Mouse (Mus musculus) fat pad, adult 2 months (tissue): ENCODE measurements around the gene Barx2.
A peak's percentile ranks its signal among the peaks of the same experiment; 100 is the strongest.

ENCODE experiments used
- DNase-seq: peaks from one replicate; pipeline ENCODE4 v3.0.0-alpha.2; 2011; ENCODE audit warnings: low read depth, low spot score; ENCODE audit errors: extremely low read depth

Barx2 gene

DNA sequence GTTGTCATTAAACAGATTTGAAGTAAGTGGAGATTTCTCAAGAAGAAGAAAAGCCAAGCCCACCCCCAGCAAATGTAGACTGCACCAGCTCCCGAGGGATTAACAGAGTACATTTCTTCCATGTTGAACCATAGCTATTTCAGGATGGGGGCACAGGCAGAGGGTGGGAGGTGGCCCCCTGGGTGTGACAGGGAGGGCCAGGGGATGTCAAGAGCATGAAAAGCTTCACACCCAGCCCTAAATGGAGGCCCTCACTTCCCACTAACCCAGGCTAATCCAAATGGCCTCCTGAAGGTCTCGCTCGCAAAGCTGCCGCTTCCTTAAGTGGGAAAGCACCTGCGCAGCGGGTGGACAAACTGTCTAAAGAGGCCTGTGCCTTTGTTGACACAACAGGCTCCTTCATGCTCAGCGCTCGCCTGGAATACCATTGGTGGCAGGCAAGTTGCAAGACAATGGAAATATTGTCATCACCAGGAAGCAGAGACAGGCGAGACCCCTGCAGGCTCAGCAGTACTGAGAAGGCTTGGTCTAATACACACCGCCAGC is 18.4 kb downstream of the Barx2 start:
- no peak for DNase-seq

DNA sequence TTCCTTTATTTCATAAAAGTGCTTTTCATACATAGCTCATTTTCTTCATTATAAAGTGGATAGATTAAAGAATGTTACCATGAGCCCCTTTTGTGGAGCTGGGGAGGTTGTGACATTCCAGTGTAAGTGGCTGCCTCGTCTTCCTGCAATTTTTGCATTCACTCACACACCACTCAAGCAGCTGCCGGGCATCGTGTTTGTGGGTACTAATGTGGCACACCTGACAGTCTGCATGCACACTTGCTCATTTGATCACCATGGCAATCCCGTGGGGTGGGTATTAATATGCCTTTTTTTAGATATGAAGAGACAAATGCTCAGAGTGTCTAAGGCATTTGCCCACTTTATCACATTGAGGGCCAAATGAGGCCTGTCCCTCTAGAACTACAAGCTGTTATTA is 24.9 kb downstream of the Barx2 start:
- no peak for DNase-seq

DNA sequence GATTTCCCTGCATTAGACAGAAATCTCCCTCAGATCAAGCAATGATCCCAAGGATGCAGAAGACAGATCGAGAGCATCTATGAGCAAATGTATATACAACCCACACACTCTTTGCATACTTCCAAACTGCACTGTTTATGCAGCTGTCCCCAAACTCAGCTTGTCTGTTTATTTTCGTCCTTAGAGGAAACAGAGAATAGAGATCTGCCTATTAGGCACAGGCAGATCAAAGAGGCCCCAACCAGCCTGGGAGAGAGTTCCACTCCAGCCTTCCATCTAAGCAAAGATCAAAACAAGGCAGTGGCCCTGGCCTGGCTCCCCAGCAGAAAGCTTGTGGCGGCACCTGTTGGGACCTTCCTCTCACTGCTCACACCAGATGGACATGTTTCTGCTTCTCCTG is 27.0 kb downstream of the Barx2 start:
- no peak for DNase-seq

DNA sequence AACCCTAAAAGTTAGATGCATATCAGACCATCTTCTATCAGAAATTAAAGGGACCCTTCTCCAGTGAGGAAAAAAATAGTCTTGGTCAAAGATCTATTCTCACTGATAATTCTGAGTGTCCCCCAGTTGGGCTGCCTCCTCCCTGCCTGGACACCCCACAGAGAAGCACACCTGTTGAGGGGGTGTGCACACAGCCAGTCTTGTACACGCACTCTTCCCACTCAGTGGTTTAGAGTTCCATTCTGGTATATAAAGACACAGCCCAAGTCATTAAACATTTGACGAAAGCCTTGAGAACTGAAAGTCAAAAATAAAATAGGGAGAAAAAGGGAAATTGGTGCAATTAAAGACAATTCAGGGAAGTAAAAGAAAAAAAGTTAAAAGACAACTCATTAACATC is 30.9 kb downstream of the Barx2 start:
- DNase-seq: no peak

DNA sequence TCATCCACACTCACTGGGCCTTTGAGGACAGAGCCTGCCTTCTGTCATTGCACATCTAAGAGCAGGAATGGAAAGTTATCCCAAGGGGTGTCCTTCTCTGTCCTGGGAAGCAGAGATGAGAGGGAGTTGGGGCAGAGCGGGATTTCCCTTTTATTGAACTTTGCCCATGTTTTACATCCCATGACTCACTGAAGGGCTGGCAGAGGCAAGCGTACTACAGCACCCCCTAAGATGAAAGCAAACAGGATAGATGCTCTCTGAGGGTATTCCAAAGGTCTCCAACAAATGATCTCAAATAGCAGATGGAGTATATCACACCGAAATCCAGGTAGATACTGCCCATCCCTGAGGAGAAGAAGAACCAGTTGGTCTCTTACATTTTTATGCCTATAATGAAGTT is 37.7 kb downstream of the Barx2 start:
- no peak for DNase-seq

DNA sequence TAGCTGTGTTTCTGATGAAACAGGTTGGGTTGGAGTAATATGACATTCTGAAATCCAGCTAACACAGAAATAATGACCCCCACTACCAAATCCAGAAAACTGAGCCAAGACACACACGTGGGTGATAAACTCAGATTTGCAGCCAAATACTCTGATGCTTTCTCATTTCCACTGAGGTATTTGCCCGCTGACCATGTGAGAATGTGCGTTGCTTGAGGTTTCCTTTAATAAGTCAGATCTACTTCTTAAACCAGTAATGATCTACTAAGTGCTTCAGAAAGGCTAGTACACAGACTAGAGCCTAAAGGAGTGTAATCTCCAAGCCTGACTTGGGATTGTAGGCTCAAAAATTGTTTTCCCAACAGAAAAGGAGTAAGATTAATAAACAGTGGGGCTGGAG is 39.0 kb downstream of the Barx2 start:
- no peak for DNase-seq

DNA sequence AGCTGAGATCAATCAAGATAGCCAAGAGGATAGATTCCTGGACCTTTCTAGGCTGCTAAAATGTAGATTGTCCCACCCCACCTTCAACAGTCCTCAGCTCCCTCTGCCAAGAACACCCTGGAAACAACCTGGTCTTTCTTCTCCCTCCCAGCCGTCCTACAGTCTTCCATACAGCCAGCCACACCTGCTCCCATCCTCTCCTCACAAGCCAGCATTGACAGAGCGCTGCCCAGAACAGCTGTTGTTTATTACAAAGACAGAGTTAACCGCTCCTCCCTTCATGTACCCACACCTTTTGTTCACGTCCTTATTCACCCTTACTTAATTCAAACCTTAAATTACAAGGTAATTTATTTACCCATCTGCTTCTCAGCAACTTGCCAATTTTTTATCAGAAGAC is 41.9 kb downstream of the Barx2 start:
- no peak for DNase-seq

DNA sequence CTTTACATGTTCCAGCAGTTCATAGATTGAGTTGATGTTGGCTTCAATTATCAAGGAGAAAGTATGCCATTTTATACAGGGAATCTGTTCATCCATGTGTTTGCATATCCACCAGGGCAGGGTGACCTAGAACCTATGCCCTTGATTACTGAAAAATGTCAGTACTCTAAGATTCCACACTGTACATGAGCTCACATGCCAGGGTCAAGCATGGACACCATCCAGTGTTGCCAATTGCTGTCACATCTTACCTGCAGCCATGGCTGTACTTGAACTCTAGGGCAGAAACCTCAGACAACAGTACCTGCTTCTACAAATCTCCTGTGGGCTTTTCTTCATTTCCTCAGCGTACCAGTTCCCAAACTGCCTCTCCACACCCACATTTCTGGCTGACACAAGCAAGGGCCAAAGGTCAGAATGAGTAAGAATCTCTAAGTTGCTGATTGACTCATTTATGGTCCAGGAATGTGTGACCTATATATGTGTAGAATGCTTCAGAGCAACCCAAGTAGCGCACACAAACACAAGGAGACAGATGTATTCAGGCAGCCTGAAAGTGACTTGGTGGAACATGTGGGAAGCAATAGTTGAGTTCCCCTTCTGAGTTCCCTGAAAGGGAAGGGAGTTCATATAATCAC is 44.3 kb downstream of the Barx2 start:
- DNase-seq: no peak

DNA sequence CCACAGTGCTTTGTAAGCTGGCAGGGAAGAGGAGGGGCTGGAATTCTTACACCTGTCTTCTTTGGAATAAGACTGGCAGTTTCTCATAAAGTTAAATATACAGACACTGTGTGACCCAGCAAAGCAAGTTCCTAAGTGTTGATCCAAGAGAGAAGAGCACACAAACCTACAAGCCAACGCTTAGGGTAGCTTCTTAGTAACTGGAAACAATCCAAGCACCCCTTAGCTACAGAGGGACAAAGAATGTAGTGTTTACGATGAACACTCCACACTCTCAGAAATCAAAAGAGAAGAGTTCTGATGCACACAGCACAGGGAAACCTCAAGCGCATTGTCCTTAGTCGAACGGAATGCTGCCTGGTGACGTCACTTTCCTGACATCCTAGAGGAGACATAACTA is 49.4 kb downstream of the Barx2 start:
- no peak for DNase-seq

DNA sequence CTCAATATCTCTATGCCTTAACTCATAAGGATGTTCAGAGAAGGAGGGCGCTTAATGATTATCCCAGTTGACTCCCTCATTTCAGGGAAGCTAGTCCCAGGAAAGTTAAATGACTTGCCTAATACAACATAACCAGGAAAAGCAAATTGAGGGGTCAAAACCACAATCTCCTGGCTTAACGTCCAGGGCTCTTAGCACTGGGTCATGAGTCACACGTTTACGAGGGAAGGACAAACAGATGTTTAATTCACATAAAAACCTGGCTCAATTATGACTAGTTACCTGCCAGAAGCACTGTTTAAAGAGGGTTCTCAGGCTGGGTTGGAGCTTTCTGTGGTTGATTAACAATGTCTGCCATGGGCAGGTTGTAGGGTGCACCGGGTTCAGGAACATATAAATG is 53.8 kb downstream of the Barx2 start:
- no peak for DNase-seq

DNA sequence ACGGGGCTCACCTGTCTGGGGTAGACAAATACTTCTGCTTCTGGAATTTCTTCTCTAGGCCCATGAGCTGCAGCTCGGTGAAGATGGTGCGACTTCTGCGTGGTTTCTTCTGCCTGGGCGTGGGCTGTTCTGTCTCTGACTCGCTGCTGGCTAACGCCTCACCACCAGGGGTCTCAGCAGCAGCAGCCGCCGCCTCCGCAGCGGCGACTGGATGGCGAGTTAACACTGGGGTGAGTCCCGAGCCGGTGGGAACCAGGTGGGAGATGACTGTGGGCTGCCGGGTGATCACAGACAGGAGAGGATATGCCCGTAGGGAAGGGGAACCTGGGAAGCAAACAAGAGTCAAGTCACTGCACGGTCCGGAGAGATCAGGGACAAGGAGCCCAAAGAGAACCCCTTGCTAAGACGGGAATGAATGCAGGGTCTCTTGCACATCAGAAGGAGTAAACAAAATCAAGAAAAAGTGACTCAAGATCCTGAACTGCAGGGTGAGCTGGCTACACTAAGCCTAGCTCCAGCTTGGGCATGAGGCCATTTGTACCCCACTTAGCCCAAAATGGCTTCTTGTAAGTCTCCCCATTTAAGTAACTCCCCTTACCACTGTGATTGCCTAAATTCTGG is 54.4 kb downstream of the Barx2 start:
- no peak for DNase-seq

DNA sequence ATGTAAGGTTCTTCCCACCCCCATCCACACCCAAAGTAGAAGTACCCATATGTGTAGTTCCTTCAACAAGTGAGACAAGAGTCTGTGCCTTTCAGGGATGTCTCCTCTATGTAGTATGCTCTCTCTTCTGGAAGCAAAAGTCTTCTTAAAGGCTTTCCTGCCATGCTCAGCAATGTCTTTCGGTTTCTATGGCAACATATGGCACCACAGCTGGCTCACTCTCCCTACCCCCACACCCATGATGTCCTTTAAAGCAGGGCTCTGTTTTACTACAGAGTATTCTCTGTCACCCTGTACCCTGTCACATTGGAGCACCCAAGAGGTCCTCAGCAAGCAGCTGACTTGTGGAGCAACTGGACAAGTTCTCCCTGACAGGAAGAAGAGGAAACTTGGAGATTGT is 55.8 kb downstream of the Barx2 start:
- DNase-seq: no peak

DNA sequence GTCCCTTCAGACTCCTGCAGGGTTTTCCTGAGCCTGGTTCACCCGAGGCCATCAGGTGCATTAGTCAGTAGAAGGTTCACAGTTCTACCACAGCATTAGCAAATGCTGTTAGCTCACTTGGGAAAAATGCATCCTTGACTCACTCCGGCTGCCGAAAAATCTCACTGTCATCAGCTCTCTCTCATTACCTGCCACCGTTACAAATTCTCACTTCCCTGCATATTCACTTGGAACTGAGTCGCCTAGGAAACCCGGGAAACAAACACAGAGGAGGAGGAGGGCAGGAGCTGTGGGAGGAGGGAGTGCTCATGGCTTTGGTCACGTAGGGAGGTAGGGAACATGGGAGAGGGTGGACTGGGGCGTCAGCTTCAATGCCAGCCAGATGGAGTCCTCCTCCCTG is 56.8 kb downstream of the Barx2 start:
- no peak for DNase-seq

DNA sequence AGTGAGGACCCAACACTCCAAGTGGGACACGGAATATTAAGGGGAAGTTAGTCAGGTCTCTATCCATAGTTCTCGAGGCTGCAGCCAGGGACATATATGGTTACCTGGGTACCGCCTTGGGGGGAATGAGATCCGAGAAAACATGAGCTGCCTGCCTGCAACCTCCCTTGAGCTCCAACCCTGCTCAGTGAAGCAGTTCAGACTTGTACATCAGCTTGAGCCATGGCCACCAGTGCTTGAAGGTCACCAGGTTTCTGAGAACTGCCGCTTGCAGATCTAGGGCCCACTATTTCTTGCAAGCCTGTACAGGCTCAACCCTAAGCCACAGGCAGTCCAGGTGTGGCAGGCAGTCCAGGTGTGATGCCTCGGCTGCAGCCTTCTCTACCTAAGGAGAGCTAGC is 57.6 kb downstream of the Barx2 start:
- DNase-seq: peak; percentile 63

DNA sequence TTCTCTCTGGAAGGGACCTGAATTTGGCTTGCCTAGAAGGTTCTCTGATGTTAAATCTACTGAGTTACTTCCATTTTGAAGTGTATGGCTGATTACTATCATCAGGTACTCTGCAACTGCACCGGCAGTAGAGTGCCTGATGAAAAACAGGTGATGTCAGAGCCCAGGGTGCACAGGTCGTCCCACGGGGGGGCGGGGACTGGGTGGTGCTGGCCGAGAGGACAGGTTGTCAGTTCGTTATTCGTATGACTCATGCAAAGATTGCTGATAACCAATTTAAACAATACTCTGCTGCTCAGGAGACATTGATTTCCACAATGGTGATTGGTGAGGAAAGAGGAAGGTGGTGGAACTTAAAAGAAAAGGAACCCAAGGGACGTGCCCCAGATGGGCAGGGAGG is 61.6 kb downstream of the Barx2 start:
- no peak for DNase-seq

DNA sequence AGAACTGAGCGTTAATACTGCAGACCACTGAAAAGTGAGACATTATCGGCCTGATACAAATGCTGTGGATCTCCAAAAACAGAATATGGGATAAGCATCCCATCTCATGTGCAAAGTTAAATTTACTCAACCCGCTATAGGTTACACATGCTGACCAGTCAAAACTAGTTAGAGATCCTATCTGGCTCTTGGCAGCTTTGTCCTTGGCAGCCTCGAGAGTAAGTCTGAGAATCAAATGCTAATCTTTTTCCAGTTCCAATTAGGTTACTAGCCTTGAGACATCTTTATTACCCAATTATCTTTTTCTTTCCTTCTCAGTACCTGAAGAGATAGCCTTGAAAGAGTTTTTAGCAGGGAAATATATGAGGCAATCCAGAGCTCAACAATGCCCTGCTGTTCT is 62.6 kb downstream of the Barx2 start:
- peak; percentile 92 for DNase-seq

DNA sequence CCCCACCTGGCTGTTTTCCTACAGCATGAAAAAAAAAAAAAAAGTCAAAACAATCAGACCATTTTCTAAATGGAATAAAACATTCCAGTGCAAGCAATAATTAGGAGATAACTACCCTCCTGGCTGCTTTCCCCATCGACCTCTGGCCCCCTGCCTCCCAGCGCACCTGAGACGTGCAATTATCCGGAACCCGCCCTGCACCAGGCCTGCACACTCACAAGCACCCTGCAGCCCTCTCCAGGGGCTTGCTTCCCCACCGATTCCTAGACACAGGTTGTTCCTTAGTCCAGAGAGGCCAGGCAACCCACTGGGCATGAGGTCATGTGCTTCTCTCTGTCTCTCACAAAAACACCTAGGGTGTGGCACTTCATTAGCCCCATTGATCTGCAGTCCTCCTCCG is 63.9 kb downstream of the Barx2 start:
- DNase-seq: no peak

DNA sequence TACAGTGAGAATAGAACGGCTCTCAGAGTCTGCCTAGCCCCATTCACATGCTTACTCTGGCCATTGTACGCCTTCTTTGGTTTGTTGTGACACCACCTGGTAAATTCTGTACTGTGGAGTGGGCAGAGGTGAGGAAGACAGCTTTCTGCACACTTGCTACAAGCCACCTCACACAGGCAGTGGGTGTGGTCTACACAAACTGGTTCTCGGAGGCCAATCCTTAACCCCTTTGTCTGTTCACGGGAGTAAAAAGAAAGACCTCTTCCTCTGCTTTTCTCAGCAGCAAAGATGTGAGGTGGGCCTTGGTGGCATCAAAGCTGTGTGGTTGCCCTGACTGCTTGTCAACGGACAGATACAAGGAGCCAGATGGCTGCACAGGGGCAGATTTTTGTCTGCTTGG is 68.6 kb downstream of the Barx2 start:
- DNase-seq: no peak

DNA sequence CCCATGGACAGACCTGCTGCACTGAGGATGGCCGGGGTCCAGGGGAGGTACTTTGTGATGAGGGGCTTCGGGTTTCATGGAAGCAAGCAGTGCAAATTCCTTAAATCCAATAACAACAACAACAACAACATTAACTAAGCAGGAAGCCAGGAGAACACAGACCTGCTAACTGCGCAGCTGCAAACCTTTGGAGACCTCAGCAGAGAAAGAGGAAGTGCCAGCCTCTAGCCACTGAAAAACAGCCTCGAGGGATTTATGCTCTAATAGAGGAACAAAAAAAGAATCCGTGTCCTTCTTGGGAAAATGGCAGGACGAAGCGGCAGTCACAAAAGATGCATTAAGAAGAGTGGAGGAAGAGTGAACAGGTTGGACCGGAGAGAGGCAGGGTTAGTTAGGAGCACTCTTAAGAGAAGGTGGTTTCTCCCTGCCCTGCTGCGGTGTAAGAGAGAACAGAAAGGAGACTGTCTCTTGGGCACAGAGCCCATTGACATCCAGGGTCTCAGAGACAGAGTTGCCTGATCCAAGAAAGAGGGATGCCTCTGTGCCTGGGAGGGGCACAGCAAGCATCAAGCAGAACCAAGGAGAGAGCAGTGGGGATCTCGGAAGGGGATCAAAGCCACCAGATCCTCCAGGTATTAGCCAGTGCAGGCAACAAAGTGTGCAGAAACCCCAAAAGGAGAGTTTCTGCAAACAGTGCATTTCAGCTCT is 72.0 kb downstream of the Barx2 start:
- DNase-seq: no peak

DNA sequence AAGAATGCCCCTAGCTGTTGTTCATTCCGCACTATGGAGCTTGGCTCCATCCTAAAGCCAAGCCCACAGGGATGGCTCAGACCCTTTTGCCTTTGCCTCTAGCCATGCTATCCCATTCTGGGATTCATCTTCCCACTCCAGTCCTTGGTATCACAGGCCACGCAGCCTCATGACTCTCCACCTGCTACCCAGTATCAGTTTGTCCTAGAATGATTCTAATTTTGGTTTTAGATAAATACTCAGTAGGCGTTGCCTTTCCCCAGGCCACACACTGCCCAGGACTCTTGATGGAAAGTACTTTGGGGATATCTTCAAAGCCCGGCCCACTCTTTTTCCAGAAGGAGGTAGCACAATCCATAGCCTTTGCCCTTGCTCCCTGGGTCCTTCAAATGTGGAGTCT is 72.7 kb downstream of the Barx2 start:
- DNase-seq: no peak

DNA sequence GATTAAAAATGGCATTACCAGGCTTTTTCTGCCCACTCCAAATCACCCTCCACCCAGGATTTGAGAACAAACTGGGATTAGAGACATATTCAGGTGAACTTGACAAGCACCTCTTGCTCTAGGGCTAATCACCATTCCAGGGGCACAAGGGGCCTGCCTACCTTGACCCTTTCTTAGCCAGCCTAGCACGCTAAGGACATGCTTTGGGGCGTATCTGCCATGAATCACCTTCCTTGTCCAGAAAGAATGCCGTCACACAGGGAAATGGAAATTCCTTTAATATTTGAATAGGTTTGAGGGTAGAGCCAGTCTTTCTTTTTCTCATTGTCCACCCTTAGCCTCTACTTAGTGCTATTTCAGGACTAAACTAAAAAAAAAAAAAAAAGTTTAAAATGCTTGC is 73.2 kb downstream of the Barx2 start:
- no peak for DNase-seq
